ENCODE assay signal across 9 mouse cellular contexts in the genomic region with DNA sequence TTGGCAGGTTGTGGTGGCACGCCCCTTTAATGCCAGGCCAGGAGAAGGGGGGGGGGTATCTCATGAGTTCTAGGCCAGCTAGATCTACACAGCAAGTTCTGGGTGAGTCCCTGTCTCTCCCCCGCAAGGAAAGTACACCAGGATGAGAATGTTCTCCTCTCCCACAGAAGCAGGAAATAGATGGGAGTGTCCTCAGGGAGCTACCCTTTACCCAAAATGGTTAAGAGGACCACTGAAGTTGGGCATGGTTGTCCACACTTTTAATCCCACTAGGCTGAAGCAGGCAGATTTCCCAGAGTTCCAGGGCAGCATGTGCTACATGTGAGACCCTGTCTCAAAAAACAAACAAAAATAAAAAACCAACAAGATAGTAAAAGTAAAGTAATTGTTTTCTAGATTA. TPM values are rescaled to one million over a fixed set of nuclear protein-coding genes. Genes with fewer than 3 reads are reported as not detected.
DNase-seq lines count a peak whose midpoint lies in the region; ATAC-seq and TF ChIP-seq lines count a peak whose summit lies in the region.
"Had no signal": no experiment of that assay in that cellular context is flagged by ENCODE, and none has a peak within 500 bp of the region (broad histone marks: within the 10 kb centered on the region; RNA-seq: fewer than 3 reads in every experiment).

No protein-coding gene starts in this region.

- H3K9me3 ChIP-seq in lung, embryonic 16.5 days (ENCODE audit: control insufficient read depth, low read length): no peaks in the 10 kb centered on the region
- no peaks in the 10 kb centered on the region for H3K9me3 ChIP-seq in hindbrain, embryonic 16.5 days (ENCODE audit: control insufficient read depth, low read length)
- no peaks in the 10 kb centered on the region for H3K9me3 ChIP-seq in midbrain, embryonic 16.5 days (replicated peaks; ENCODE audit: control insufficient read depth, low read length, poor library complexity, severe bottlenecking)

- H3K4me2 ChIP-seq in lung, embryonic 16.5 days (ENCODE audit: low read depth, low read length): peak overlapping the region; percentile 56
- peak overlapping the region; percentile 47 for H3K4me2 ChIP-seq in hindbrain, embryonic 16.5 days (ENCODE audit: low read length)
- peak overlapping the region; percentile 59 for H3K4me2 ChIP-seq in midbrain, embryonic 16.5 days (ENCODE audit: low read length)

- no peak for DNase-seq in lung, adult 2 months
- no peak for DNase-seq in layer of hippocampus, adult 18-20 months (ENCODE audit: low spot score in 2 of 2)
- no peak for DNase-seq in left cerebral cortex, postnatal 4 days
- no peak for DNase-seq in layer of hippocampus, adult 9-11 months

- no peak for TF ChIP-seq POLR2A in lung, adult 2 months (IDR thresholded peaks at IDR 0.05; ENCODE audit: borderline replicate concordance, extremely low read depth, low read depth, low read length)
- no peak for TF ChIP-seq POLR2A in embryonic fibroblast, embryonic 13.5 days (IDR thresholded peaks at IDR 0.05; ENCODE audit: low read depth, low read length)

- no peak for ATAC-seq in lung, embryonic 16.5 days (ENCODE audit: low read depth)
- ATAC-seq in hindbrain, embryonic 16.5 days: no peak
- no peak for ATAC-seq in midbrain, embryonic 16.5 days

- intact Hi-C loops in left cerebral cortex, postnatal 4 days (cut with DNase I): no loop called here

- WGBS in lung, embryonic 16.5 days: 93% methylated on average over 2 of the region's 2 CpGs
- WGBS in lung, adult 2 months: 66% methylated on average over 2 of the region's 2 CpGs
- WGBS in hindbrain, embryonic 16.5 days: 96% methylated on average over 2 of the region's 2 CpGs
- 100% methylated on average over 2 of the region's 2 CpGs for WGBS in midbrain, embryonic 16.5 days

- H3K27me3 ChIP-seq in lung, embryonic 16.5 days (ENCODE audit: control insufficient read depth, insufficient read depth, low read depth, low read length): no peaks in the 10 kb centered on the region
- no peaks in the 10 kb centered on the region for H3K27me3 ChIP-seq in hindbrain, embryonic 16.5 days (replicated peaks; ENCODE audit: control insufficient read depth, insufficient read depth, low read length)
- no peaks in the 10 kb centered on the region for H3K27me3 ChIP-seq in midbrain, embryonic 16.5 days (ENCODE audit: control insufficient read depth, insufficient read depth, low read depth, low read length)

- H3K9ac ChIP-seq in lung, embryonic 16.5 days (ENCODE audit: low read length): peak overlapping the region; percentile 100
- no peak overlapping the region for H3K9ac ChIP-seq in hindbrain, embryonic 16.5 days (ENCODE audit: low read depth, low read length)
- peak overlapping the region; percentile 89 for H3K9ac ChIP-seq in midbrain, embryonic 16.5 days (ENCODE audit: low read depth, low read length)

- peaks cover 4% of the 10 kb centered on the region for H3K4me1 ChIP-seq in lung, embryonic 16.5 days (replicated peaks; ENCODE audit: control insufficient read depth, insufficient read depth, low read length)
- peaks cover 7% of the 10 kb centered on the region for H3K4me1 ChIP-seq in lung, adult 2 months (ENCODE audit: control insufficient read depth, insufficient read depth, low read length)
- H3K4me1 ChIP-seq in embryonic fibroblast, embryonic 13.5 days (ENCODE audit: control insufficient read depth, insufficient read depth, low read length): no peaks in the 10 kb centered on the region; the same call in 1 of the 2 replicates
- H3K4me1 ChIP-seq in hindbrain, embryonic 16.5 days (ENCODE audit: control insufficient read depth, insufficient read depth, low read depth, low read length): peaks cover 9% of the 10 kb centered on the region
- peaks cover 19% of the 10 kb centered on the region for H3K4me1 ChIP-seq in midbrain, embryonic 16.5 days (ENCODE audit: control insufficient read depth, insufficient read depth, low read length)

- H3K4me3 ChIP-seq in lung, embryonic 16.5 days (ENCODE audit: low read length): peak overlapping the region; percentile 96; the same call in 1 of the 2 replicates
- H3K4me3 ChIP-seq in lung, adult 2 months (replicated peaks; ENCODE audit: extremely low read depth, low read depth, low read length): no peak overlapping the region
- no peak overlapping the region for H3K4me3 ChIP-seq in embryonic fibroblast, embryonic 13.5 days (ENCODE audit: insufficient read depth, low read length)
- no peak overlapping the region; the same call in 1 of the 2 replicates for H3K4me3 ChIP-seq in hindbrain, embryonic 16.5 days (ENCODE audit: low read length)
- peak overlapping the region; percentile 74; the same call in 1 of the 2 replicates for H3K4me3 ChIP-seq in midbrain, embryonic 16.5 days (ENCODE audit: low read depth, low read length)

- TF ChIP-seq CTCF in lung, adult 2 months (IDR thresholded peaks at IDR 0.05; ENCODE audit: insufficient read depth, low read length): no peak
- TF ChIP-seq CTCF in embryonic fibroblast, embryonic 13.5 days (IDR thresholded peaks at IDR 0.05; ENCODE audit: borderline replicate concordance, insufficient read depth, low read length): no peak

- no peaks in the 10 kb centered on the region for H3K36me3 ChIP-seq in lung, embryonic 16.5 days (ENCODE audit: control insufficient read depth, insufficient read depth, low read length)
- no peaks in the 10 kb centered on the region for H3K36me3 ChIP-seq in hindbrain, embryonic 16.5 days (ENCODE audit: control insufficient read depth, insufficient read depth, low read length)
- no peaks in the 10 kb centered on the region for H3K36me3 ChIP-seq in midbrain, embryonic 16.5 days (ENCODE audit: control insufficient read depth, insufficient read depth, low read length)

- peak overlapping the region; percentile 97; the same call in 1 of the 2 replicates for H3K27ac ChIP-seq in lung, embryonic 16.5 days (ENCODE audit: low read length)
- H3K27ac ChIP-seq in embryonic fibroblast, embryonic 13.5 days (ENCODE audit: insufficient read depth, low read length): peak overlapping the region; percentile 90; the same call in 1 of the 2 replicates
- peak overlapping the region; percentile 99; the same call in 1 of the 2 replicates for H3K27ac ChIP-seq in hindbrain, embryonic 16.5 days (ENCODE audit: low read depth, low read length)
- no peak overlapping the region for H3K27ac ChIP-seq in midbrain, embryonic 16.5 days (ENCODE audit: low read length)

RNA-seq across cellular contexts. Expression of gene Csde1, which starts 0.8 kb away (rescaled TPM):
- polyA plus RNA-seq in lung, embryonic 16.5 days (2015; fragmentation: Nextera tagmentation; extraction: Ambion mirVana): 317 and 337 TPM in 2 replicates
- polyA plus RNA-seq in lung, adult 2 months (2012; rRNA removed): 22.8 and 45.1 TPM in 2 replicates
- polyA plus RNA-seq in embryonic fibroblast, embryonic 13.5 days (2011; ENCODE audit: insufficient read length, low read depth, missing spikeins): 496 and 517 TPM in 2 replicates
- 312 and 328 TPM in 2 replicates for polyA plus RNA-seq in hindbrain, embryonic 16.5 days (2015; fragmentation: Nextera tagmentation; extraction: Ambion mirVana)
- polyA plus RNA-seq in midbrain, embryonic 16.5 days (2015; fragmentation: Nextera tagmentation; extraction: Ambion mirVana): 358 and 410 TPM in 2 replicates
- total RNA-seq in layer of hippocampus, adult 18-20 months (2021): 100 to 1,000 TPM; 228 to 240 TPM
- total RNA-seq in left cerebral cortex, postnatal 4 days (2021): 100 to 1,000 TPM; 324 to 349 TPM

RNA-seq across cellular contexts. Expression of gene Sike1, which starts 24.0 kb away (rescaled TPM):
- 54.4 and 60.9 TPM in 2 replicates for polyA plus RNA-seq in lung, embryonic 16.5 days (2015; fragmentation: Nextera tagmentation; extraction: Ambion mirVana)
- polyA plus RNA-seq in lung, adult 2 months (2012; rRNA removed): 22.9 and 30.8 TPM in 2 replicates
- 65.7 and 76.1 TPM in 2 replicates for polyA plus RNA-seq in embryonic fibroblast, embryonic 13.5 days (2011; ENCODE audit: insufficient read length, low read depth, missing spikeins)
- polyA plus RNA-seq in hindbrain, embryonic 16.5 days (2015; fragmentation: Nextera tagmentation; extraction: Ambion mirVana): 58.0 and 60.8 TPM in 2 replicates
- 55.9 and 63.1 TPM in 2 replicates for polyA plus RNA-seq in midbrain, embryonic 16.5 days (2015; fragmentation: Nextera tagmentation; extraction: Ambion mirVana)
- total RNA-seq in layer of hippocampus, adult 18-20 months (2021): 10 to 100 TPM; 64.1 to 65.3 TPM
- 10 to 100 TPM; 91.5 to 98.7 TPM for total RNA-seq in left cerebral cortex, postnatal 4 days (2021)

RNA-seq across cellular contexts. Expression of gene Nras, which starts 38.6 kb away (rescaled TPM):
- polyA plus RNA-seq in lung, embryonic 16.5 days (2015; fragmentation: Nextera tagmentation; extraction: Ambion mirVana): 93.8 and 96.7 TPM in 2 replicates
- 14.2 and 28.1 TPM in 2 replicates for polyA plus RNA-seq in lung, adult 2 months (2012; rRNA removed)
- polyA plus RNA-seq in embryonic fibroblast, embryonic 13.5 days (2011; ENCODE audit: insufficient read length, low read depth, missing spikeins): 92.3 and 105 TPM in 2 replicates
- 78.9 and 97.5 TPM in 2 replicates for polyA plus RNA-seq in hindbrain, embryonic 16.5 days (2015; fragmentation: Nextera tagmentation; extraction: Ambion mirVana)
- polyA plus RNA-seq in midbrain, embryonic 16.5 days (2015; fragmentation: Nextera tagmentation; extraction: Ambion mirVana): 85.1 and 90.6 TPM in 2 replicates
- 10 to 100 TPM; 50.5 to 65.4 TPM for total RNA-seq in layer of hippocampus, adult 18-20 months (2021)
- 100 to 1,000 TPM; 191 to 214 TPM for total RNA-seq in left cerebral cortex, postnatal 4 days (2021)

RNA-seq across cellular contexts. Expression of gene Ampd1, which starts 54.4 kb away (rescaled TPM):
- polyA plus RNA-seq in lung, embryonic 16.5 days (2015; fragmentation: Nextera tagmentation; extraction: Ambion mirVana): 1.0 and 2.8 TPM in 2 replicates
- polyA plus RNA-seq in lung, adult 2 months (2012; rRNA removed): 0.45 and 4.3 TPM in 2 replicates
- polyA plus RNA-seq in embryonic fibroblast, embryonic 13.5 days (2011; ENCODE audit: insufficient read length, low read depth, missing spikeins): not detected in 2 replicates
- polyA plus RNA-seq in hindbrain, embryonic 16.5 days (2015; fragmentation: Nextera tagmentation; extraction: Ambion mirVana): 1.2 TPM in 1 of 2 replicates, not detected in the other
- polyA plus RNA-seq in midbrain, embryonic 16.5 days (2015; fragmentation: Nextera tagmentation; extraction: Ambion mirVana): 0.20 TPM in 1 of 2 replicates, not detected in the other
- not detected for total RNA-seq in layer of hippocampus, adult 18-20 months (2021)
- total RNA-seq in left cerebral cortex, postnatal 4 days (2021): not detected
- polyA plus RNA-seq: cerebellum, adult 2 months had no signal

RNA-seq across cellular contexts. Expression of gene Nr1h5, which starts 55.5 kb away (rescaled TPM):
- 0.10 TPM in 1 of 2 replicates, not detected in the other for polyA plus RNA-seq in lung, embryonic 16.5 days (2015; fragmentation: Nextera tagmentation; extraction: Ambion mirVana)
- 0.12 TPM in 1 of 2 replicates, not detected in the other for polyA plus RNA-seq in lung, adult 2 months (2012; rRNA removed)
- polyA plus RNA-seq in embryonic fibroblast, embryonic 13.5 days (2011; ENCODE audit: insufficient read length, low read depth, missing spikeins): not detected in 2 replicates
- 0.09 TPM in 1 of 2 replicates, not detected in the other for polyA plus RNA-seq in hindbrain, embryonic 16.5 days (2015; fragmentation: Nextera tagmentation; extraction: Ambion mirVana)
- 0.19 and 0.30 TPM in 2 replicates for polyA plus RNA-seq in midbrain, embryonic 16.5 days (2015; fragmentation: Nextera tagmentation; extraction: Ambion mirVana)
- total RNA-seq in layer of hippocampus, adult 18-20 months (2021): not detected
- not detected for total RNA-seq in left cerebral cortex, postnatal 4 days (2021)
- polyA plus RNA-seq: cerebellum, adult 2 months had no signal

Comparison
In these comparisons a context has a peak if more than half of its experiments do, and no peak if none do; other contexts are left out.
1. H3K4me3 ChIP-seq: peak in lung, embryonic 16.5 days (single experiment) and midbrain, embryonic 16.5 days (single experiment); none in lung, adult 2 months (single experiment), embryonic fibroblast, embryonic 13.5 days (single experiment) and hindbrain, embryonic 16.5 days (single experiment).
2. Peak in every context shown above with its lines, with median percentiles within 50 percentile points of each other: H3K4me2 ChIP-seq.